Mouse (Mus musculus) stomach, embryonic 16.5 days (tissue): ENCODE data around the gene Rnf38. TPM values are rescaled to one million over a fixed set of nuclear protein-coding genes. Genes with fewer than 3 reads are reported as not detected.

ENCODE experiments used
- ATAC-seq: fragments of 200-750 bp; cut with Nextera tagmentation; 2 replicates; pipeline ENCODE4 v1.8.0; 2017; ENCODE audit warnings: moderate number of reproducible peaks, moderate TSS enrichment; ENCODE audit not compliant: insufficient read depth, low FRiP score
- H3K27ac ChIP-seq: fragments of 300-500 bp; sonication (generic); 2 replicates; pipeline ENCODE4 v1.5.1; 2014; ENCODE audit warnings: low read length
- H3K27me3 ChIP-seq: fragments of 300-500 bp; sonication (generic); 2 replicates; pipeline ENCODE4 v1.6.1; 2014; ENCODE audit warnings: low read length, control low read depth, mixed read lengths; ENCODE audit not compliant: control insufficient read depth, insufficient read depth
- H3K36me3 ChIP-seq: fragments of 300-500 bp; sonication (generic); 2 replicates; pipeline ENCODE4 v1.6.1; 2014; ENCODE audit warnings: low read length; ENCODE audit not compliant: control insufficient read depth, insufficient read depth
- H3K4me1 ChIP-seq: fragments of 300-500 bp; sonication (generic); 2 replicates; pipeline ENCODE4 v1.6.1; 2014; ENCODE audit warnings: low read length, control low read depth, mixed read lengths; ENCODE audit not compliant: control insufficient read depth, insufficient read depth
- H3K4me2 ChIP-seq: fragments of 300-500 bp; sonication (generic); 2 replicates; pipeline ENCODE4 v1.6.1; 2014; ENCODE audit warnings: low read depth, low read length, mixed read lengths
- H3K4me3 ChIP-seq: fragments of 300-500 bp; sonication (generic); replicated peaks from 2 replicates; pipeline ENCODE4 v1.5.1; 2014; ENCODE audit warnings: mild to moderate bottlenecking, low read length
- H3K9ac ChIP-seq: fragments of 300-500 bp; sonication (generic); 2 replicates; pipeline ENCODE4 v1.6.1; 2014; ENCODE audit warnings: low read length
- H3K9me3 ChIP-seq: fragments of 300-500 bp; sonication (generic); replicated peaks from 2 replicates; pipeline ENCODE4 v1.6.1; 2016; ENCODE audit warnings: low read length, control low read depth; ENCODE audit not compliant: control insufficient read depth
- WGBS: fragments of 180-500 bp; shearing (Covaris S2); extraction: QIAGEN DNeasy Blood & Tissue Kit; methylation state at CpG from one replicate; pipeline ENCODE4 v1.1.7; 2014; 5-methylcytosine and 5-hydroxymethylcytosine counted together
- polyA plus RNA-seq: library from polyadenylated mRNA; unstranded; fragments of >200 nt; fragmentation: Nextera tagmentation; extraction: Ambion mirVana; gene quantifications from 2 replicates; pipeline ENCODE4 v1.2.1, GENCODE M21; 2015

Gene Rnf38
- polyA plus RNA-seq, 1 experiment from 2014 or later = 16.2 TPM

- Histone ChIP-seq H3K36me3 (no peaks in the 10 kb centered on the region), H3K4me3 (peak overlapping the region; percentile 77), H3K9me3 (no peaks in the 10 kb centered on the region), H3K9ac (peak overlapping the region; percentile 96), H3K27me3 (no peaks in the 10 kb centered on the region), H3K4me1 (peaks cover 25% of the 10 kb centered on the region), H3K4me2 (peak overlapping the region; percentile 69), H3K27ac (peak overlapping the region; percentile 83)
- WGBS = 1% methylated on average over 50 of the region's 62 CpGs
- peak; percentile 99 for ATAC-seq
Observed at GRCm38 (mm10) chr4:44234004-44234866, 646 bp upstream of the Rnf38 start.

- Histone ChIP-seq H3K27ac (peak overlapping the region; percentile 85), H3K36me3 (no peaks in the 10 kb centered on the region), H3K4me1 (peaks cover 25% of the 10 kb centered on the region), H3K4me3 (peak overlapping the region; percentile 77), H3K4me2 (peak overlapping the region; percentile 94), H3K27me3 (no peaks in the 10 kb centered on the region), H3K9ac (peak overlapping the region; percentile 96), H3K9me3 (no peaks in the 10 kb centered on the region)
- ATAC-seq = peak; percentile 6
- WGBS = under 1% methylated on average over 50 of the region's 68 CpGs
Observed at GRCm38 (mm10) chr4:44232771-44233712, 547 bp downstream of the Rnf38 start.

- Histone ChIP-seq H3K9me3 (no peaks in the 10 kb centered on the region), H3K9ac (no peak overlapping the region), H3K4me2 (no peak overlapping the region), H3K36me3 (no peaks in the 10 kb centered on the region), H3K4me1 (peaks cover 3% of the 10 kb centered on the region; the same call in 1 of the 2 replicates), H3K4me3 (no peak overlapping the region), H3K27me3 (no peaks in the 10 kb centered on the region), H3K27ac (no peak overlapping the region)
- ATAC-seq = no peak
- 89% methylated on average over 10 of the region's 10 CpGs for whole genome bisulfite sequencing
Observed at GRCm38 (mm10) chr4:44225128-44225527, 8.5 kb downstream of the Rnf38 start.

GRCm38 (mm10) chr4:44224141-44224540, 9.4 kb downstream of the Rnf38 start:
- Histone ChIP-seq H3K36me3 (no peaks in the 10 kb centered on the region), H3K4me2 (no peak overlapping the region), H3K27me3 (no peaks in the 10 kb centered on the region), H3K4me1 (no peaks in the 10 kb centered on the region), H3K9me3 (no peaks in the 10 kb centered on the region), H3K27ac (no peak overlapping the region), H3K4me3 (no peak overlapping the region), H3K9ac (no peak overlapping the region)
- ATAC-seq = no peak
- WGBS = 61% methylated on average over 9 of the region's 9 CpGs

- Histone ChIP-seq H3K9ac (no peak overlapping the region), H3K36me3 (no peaks in the 10 kb centered on the region), H3K4me2 (no peak overlapping the region), H3K27me3 (no peaks in the 10 kb centered on the region), H3K4me1 (no peaks in the 10 kb centered on the region), H3K9me3 (no peaks in the 10 kb centered on the region), H3K4me3 (no peak overlapping the region), H3K27ac (no peak overlapping the region)
- no peak for ATAC-seq
- WGBS = 51% methylated on average over 4 of the region's 4 CpGs
Observed at GRCm38 (mm10) chr4:44223444-44223843, 10.1 kb downstream of the Rnf38 start.

- Histone ChIP-seq H3K9ac (no peak overlapping the region), H3K27me3 (no peaks in the 10 kb centered on the region), H3K4me3 (no peak overlapping the region), H3K36me3 (no peaks in the 10 kb centered on the region), H3K4me1 (no peaks in the 10 kb centered on the region), H3K27ac (no peak overlapping the region), H3K9me3 (no peaks in the 10 kb centered on the region), H3K4me2 (no peak overlapping the region)
- whole genome bisulfite sequencing = 56% methylated on average over 10 of the region's 10 CpGs
- no peak for ATAC-seq
Observed at GRCm38 (mm10) chr4:44216797-44217442, 16.7 kb downstream of the Rnf38 start.

GRCm38 (mm10) chr4:44199968-44200367, 33.6 kb downstream of the Rnf38 start:
- Histone ChIP-seq H3K9me3 (no peaks in the 10 kb centered on the region), H3K27me3 (no peaks in the 10 kb centered on the region), H3K36me3 (no peaks in the 10 kb centered on the region), H3K27ac (no peak overlapping the region), H3K9ac (no peak overlapping the region), H3K4me1 (no peaks in the 10 kb centered on the region), H3K4me3 (no peak overlapping the region), H3K4me2 (no peak overlapping the region)
- ATAC-seq = no peak
- 66% methylated on average over 1 of the region's 1 CpGs for WGBS

- no peaks in the 10 kb centered on the region for H3K9me3 ChIP-seq
- no peak overlapping the region for H3K4me2 ChIP-seq
- H3K27me3 ChIP-seq = no peaks in the 10 kb centered on the region
- H3K4me1 ChIP-seq = no peaks in the 10 kb centered on the region
- H3K9ac ChIP-seq = no peak overlapping the region
- no peak overlapping the region for H3K4me3 ChIP-seq
- H3K36me3 ChIP-seq = no peaks in the 10 kb centered on the region
- ATAC-seq = no peak
- 77% methylated on average over 10 of the region's 10 CpGs for WGBS
- H3K27ac ChIP-seq = no peak overlapping the region
Observed at GRCm38 (mm10) chr4:44187431-44187830, 46.2 kb downstream of the Rnf38 start.
